Mouse (Mus musculus): ENCODE results near the gene Tmem150b.

Tmem150b gene

GRCm38 (mm10) chr7:4725169-4725568, at the start of gene Tmem150b:
Gene Tmem150b, minus strand, starts transcription at chr7:4725249.
- no peak for DNase-seq

GRCm38 (mm10) chr7:4771202-4771601, 46.2 kb upstream of the Tmem150b start, which contains the start of gene Fam71e2:
Gene Fam71e2, minus strand, starts transcription at chr7:4771302.
- no peak for DNase-seq

GRCm38 (mm10) chr7:4764946-4765710, 40.1 kb upstream of the Tmem150b start:
- DNase-seq, result no peak

GRCm38 (mm10) chr7:4759670-4760069, 34.6 kb upstream of the Tmem150b start:
- no peak for DNase-seq

GRCm38 (mm10) chr7:4752821-4753570, 27.9 kb upstream of the Tmem150b start, which contains the start of gene Cox6b2:
Gene Cox6b2, minus strand, starts transcription at chr7:4753094.
- peak; percentile 76 to 80 for DNase-seq

GRCm38 (mm10) chr7:4751971-4752820, 27.1 kb upstream of the Tmem150b start:
- peak; percentile 34 to 40 for DNase-seq

GRCm38 (mm10) chr7:4749169-4749568, 24.1 kb upstream of the Tmem150b start:
- DNase-seq, result no peak

GRCm38 (mm10) chr7:4748321-4748720, 23.3 kb upstream of the Tmem150b start:
- DNase-seq, result no peak

- DNase-seq, result no peak
These were observed 22.3 kb upstream of the Tmem150b start for GRCm38 (mm10) chr7:4747156-4747899.

- DNase-seq, result no peak
These were observed 21.4 kb upstream of the Tmem150b start for GRCm38 (mm10) chr7:4746326-4746980.

- DNase-seq, result no peak
These were observed 19.8 kb upstream of the Tmem150b start for GRCm38 (mm10) chr7:4744886-4745285.

- DNase-seq, result no peak
These were observed 18.3 kb upstream of the Tmem150b start for GRCm38 (mm10) chr7:4743354-4743753.

GRCm38 (mm10) chr7:4742482-4742819, 17.4 kb upstream of the Tmem150b start:
- no peak for DNase-seq

- DNase-seq, result no peak
These were observed 16.8 kb upstream of the Tmem150b start for GRCm38 (mm10) chr7:4741672-4742481.

GRCm38 (mm10) chr7:4741151-4741550, 16.1 kb upstream of the Tmem150b start:
- peak; percentile 15 to 29 for DNase-seq

- DNase-seq, result no peak
These were observed 15.3 kb upstream of the Tmem150b start for GRCm38 (mm10) chr7:4740309-4740727.

GRCm38 (mm10) chr7:4739544-4740275, 14.7 kb upstream of the Tmem150b start, which contains the start of gene Kmt5c:
Gene Kmt5c, plus strand, starts transcription at chr7:4740115.
- DNase-seq, result peak; percentile 91 to 94

- DNase-seq, result no peak
These were observed 14.0 kb upstream of the Tmem150b start for GRCm38 (mm10) chr7:4739041-4739543.

- no peak for DNase-seq
These were observed 7.9 kb upstream of the Tmem150b start for GRCm38 (mm10) chr7:4732968-4733392.

- no peak for DNase-seq
These were observed 6.0 kb upstream of the Tmem150b start for GRCm38 (mm10) chr7:4731090-4731489.
